Mouse (Mus musculus) heart, embryonic 12.5 days (tissue): ENCODE results near the gene Lax1. TPM values are rescaled to one million over a fixed set of nuclear protein-coding genes. Genes with fewer than 3 reads are reported as not detected.
"Not testable (repeated sequence)": the region's sequence is repeated elsewhere in the genome, so short reads cannot be mapped to it uniquely, and the experiment has no call there.

Experiments used
- ATAC-seq: fragments of 200-750 bp; cut with Nextera tagmentation; 2 replicates; pipeline ENCODE4 v1.8.0; 2017; ENCODE audit warnings: moderate TSS enrichment, moderate library complexity; ENCODE audit not compliant: insufficient number of reproducible peaks, low FRiP score
- H3K27ac ChIP-seq: fragments of 300-500 bp; sonication (generic); 2 replicates; pipeline ENCODE4 v1.5.1; 2016; ENCODE audit warnings: mild to moderate bottlenecking, moderate library complexity; ENCODE audit not compliant: poor library complexity, severe bottlenecking
- H3K27me3 ChIP-seq: fragments of 300-500 bp; sonication (generic); replicated peaks from 2 replicates; pipeline ENCODE4 v1.6.1; 2016; ENCODE audit warnings: mild to moderate bottlenecking, moderate library complexity
- H3K36me3 ChIP-seq: fragments of 300-500 bp; sonication (generic); 2 replicates; pipeline ENCODE4 v1.6.1; 2016; ENCODE audit warnings: mild to moderate bottlenecking, moderate library complexity
- H3K4me1 ChIP-seq: fragments of 300-500 bp; sonication (generic); replicated peaks from 2 replicates; pipeline ENCODE4 v1.6.1; 2016; ENCODE audit warnings: mild to moderate bottlenecking
- H3K4me2 ChIP-seq: fragments of 300-500 bp; sonication (generic); 2 replicates; pipeline ENCODE4 v1.6.1; 2016; ENCODE audit warnings: mild to moderate bottlenecking, moderate library complexity
- H3K4me3 ChIP-seq: fragments of 300-500 bp; sonication (generic); 2 replicates; pipeline ENCODE4 v1.5.1; 2016; ENCODE audit warnings: mild to moderate bottlenecking
- H3K9ac ChIP-seq: fragments of 300-500 bp; sonication (generic); 2 replicates; pipeline ENCODE4 v1.6.1; 2016; ENCODE audit warnings: mild to moderate bottlenecking, moderate library complexity
- H3K9me3 ChIP-seq: fragments of 300-500 bp; sonication (generic); replicated peaks from 2 replicates; pipeline ENCODE4 v1.6.1; 2016; ENCODE audit warnings: mild to moderate bottlenecking, moderate library complexity
- WGBS: fragments of 180-500 bp; shearing (Covaris S2); methylation state at CpG from one replicate; pipeline ENCODE4 v1.1.7; 2016; 5-methylcytosine and 5-hydroxymethylcytosine counted together
- polyA plus RNA-seq: library from polyadenylated mRNA; unstranded; fragments of >200 nt; fragmentation: Nextera tagmentation; extraction: Ambion mirVana; gene quantifications from 2 replicates; pipeline ENCODE4 v1.2.1, GENCODE M21; 2016

Lax1 gene
- polyA plus RNA-seq, 1 experiment from 2014 or later = 0.50 TPM

- no peaks in the 10 kb centered on the region for H3K27me3 ChIP-seq
- H3K36me3 ChIP-seq = peaks cover 66% of the 10 kb centered on the region
- 63% methylated on average over 12 of the region's 12 CpGs for WGBS
- H3K9ac ChIP-seq = no peak overlapping the region
- peaks cover 4% of the 10 kb centered on the region; the same call in 1 of the 2 replicates for H3K4me1 ChIP-seq
- no peak overlapping the region for H3K4me3 ChIP-seq
- no peak for ATAC-seq
- H3K27ac ChIP-seq = no peak overlapping the region
- H3K4me2 ChIP-seq = no peak overlapping the region
- no peaks in the 10 kb centered on the region for H3K9me3 ChIP-seq
Measured at GRCm38 (mm10) chr1:133712288-133713008, 22.5 kb upstream of the Lax1 start.

GRCm38 (mm10) chr1:133711376-133711775 is 21.5 kb upstream of the Lax1 start:
- Histone ChIP-seq H3K9ac (no peak overlapping the region), H3K36me3 (peaks cover 67% of the 10 kb centered on the region), H3K27me3 (no peaks in the 10 kb centered on the region), H3K4me1 (peaks cover 4% of the 10 kb centered on the region; the same call in 1 of the 2 replicates), H3K9me3 (no peaks in the 10 kb centered on the region), H3K27ac (no peak overlapping the region), H3K4me3 (no peak overlapping the region), H3K4me2 (no peak overlapping the region)
- 69% methylated on average over 6 of the region's 6 CpGs for WGBS
- ATAC-seq = no peak

- Histone ChIP-seq H3K27me3 (no peaks in the 10 kb centered on the region), H3K4me2 (no peak overlapping the region), H3K36me3 (peaks cover 72% of the 10 kb centered on the region), H3K9ac (no peak overlapping the region), H3K4me3 (no peak overlapping the region), H3K9me3 (no peaks in the 10 kb centered on the region), H3K27ac (no peak overlapping the region), H3K4me1 (peaks cover 4% of the 10 kb centered on the region; the same call in 1 of the 2 replicates)
- ATAC-seq = no peak
- WGBS = 72% methylated on average over 6 of the region's 6 CpGs
Measured at GRCm38 (mm10) chr1:133710895-133711294, 21.0 kb upstream of the Lax1 start.

GRCm38 (mm10) chr1:133709292-133709691 is 19.4 kb upstream of the Lax1 start:
- WGBS = 84% methylated on average over 3 of the region's 3 CpGs
- H3K4me3 ChIP-seq = no peak overlapping the region
- peaks cover 72% of the 10 kb centered on the region for H3K36me3 ChIP-seq
- H3K4me2 ChIP-seq = no peak overlapping the region
- H3K9me3 ChIP-seq = no peaks in the 10 kb centered on the region
- no peaks in the 10 kb centered on the region for H3K27me3 ChIP-seq
- ATAC-seq = no peak
- H3K27ac ChIP-seq = no peak overlapping the region
- no peak overlapping the region for H3K9ac ChIP-seq
- peaks cover 4% of the 10 kb centered on the region; the same call in 1 of the 2 replicates for H3K4me1 ChIP-seq

- H3K9me3 ChIP-seq, H3K4me1 ChIP-seq, ATAC-seq, H3K27ac ChIP-seq, H3K4me2 ChIP-seq, H3K9ac ChIP-seq, H3K4me3 ChIP-seq, H3K27me3 ChIP-seq: not testable (repeated sequence)
- H3K36me3 ChIP-seq = peaks cover 33% of the 10 kb centered on the region
- WGBS = 22% methylated on average over 1 of the region's 2 CpGs
Measured at GRCm38 (mm10) chr1:133701824-133702223, 11.9 kb upstream of the Lax1 start.

GRCm38 (mm10) chr1:133697935-133698620 is 8.2 kb upstream of the Lax1 start:
- H3K27me3 ChIP-seq = no peaks in the 10 kb centered on the region
- 92% methylated on average over 12 of the region's 12 CpGs for WGBS
- H3K9ac ChIP-seq = no peak overlapping the region
- H3K4me2 ChIP-seq = no peak overlapping the region
- H3K4me3 ChIP-seq = no peak overlapping the region
- H3K27ac ChIP-seq = no peak overlapping the region
- peaks cover 3% of the 10 kb centered on the region; the same call in 1 of the 2 replicates for H3K36me3 ChIP-seq
- no peaks in the 10 kb centered on the region for H3K9me3 ChIP-seq
- ATAC-seq = no peak
- peaks cover 38% of the 10 kb centered on the region for H3K4me1 ChIP-seq

GRCm38 (mm10) chr1:133695901-133696300 is 6.0 kb upstream of the Lax1 start:
- 0 out of 2 replicates have a peak, but pooled peaks cover 2% of the 10 kb centered on the region for H3K36me3 ChIP-seq
- no peak overlapping the region for H3K9ac ChIP-seq
- H3K9me3 ChIP-seq = no peaks in the 10 kb centered on the region
- no peak overlapping the region for H3K4me2 ChIP-seq
- 39% methylated on average over 7 of the region's 7 CpGs for WGBS
- H3K27me3 ChIP-seq = no peaks in the 10 kb centered on the region
- peaks cover 48% of the 10 kb centered on the region for H3K4me1 ChIP-seq
- H3K4me3 ChIP-seq = no peak overlapping the region
- H3K27ac ChIP-seq = peak overlapping the region; percentile 92
- ATAC-seq = peak; percentile 56; the same call in 1 of the 2 replicates

GRCm38 (mm10) chr1:133694876-133695275 is 5.0 kb upstream of the Lax1 start:
- Histone ChIP-seq H3K36me3 (0 out of 2 replicates have a peak, but pooled peaks cover under 1% of the 10 kb centered on the region), H3K27ac (peak overlapping the region; percentile 66), H3K27me3 (no peaks in the 10 kb centered on the region), H3K4me2 (no peak overlapping the region), H3K4me3 (no peak overlapping the region), H3K9me3 (no peaks in the 10 kb centered on the region), H3K4me1 (peaks cover 51% of the 10 kb centered on the region), H3K9ac (no peak overlapping the region)
- 79% methylated on average over 1 of the region's 1 CpGs for WGBS
- ATAC-seq = no peak

- Histone ChIP-seq H3K9ac (no peak overlapping the region), H3K9me3 (no peaks in the 10 kb centered on the region), H3K4me2 (no peak overlapping the region), H3K27ac (peak overlapping the region; percentile 66), H3K4me3 (no peak overlapping the region), H3K27me3 (no peaks in the 10 kb centered on the region), H3K36me3 (no peaks in the 10 kb centered on the region), H3K4me1 (peaks cover 57% of the 10 kb centered on the region)
- ATAC-seq = no peak
- WGBS = 3% methylated on average over 1 of the region's 1 CpGs
Measured at GRCm38 (mm10) chr1:133694301-133694700, 4.4 kb upstream of the Lax1 start.

- 65% methylated on average over 11 of the region's 11 CpGs for WGBS
- ATAC-seq = no peak
- no peaks in the 10 kb centered on the region for H3K9me3 ChIP-seq
Measured at GRCm38 (mm10) chr1:133693536-133694114, 3.7 kb upstream of the Lax1 start.

GRCm38 (mm10) chr1:133692195-133692594 is 2.3 kb upstream of the Lax1 start:
- Histone ChIP-seq H3K4me1 (peaks cover 57% of the 10 kb centered on the region), H3K36me3 (no peaks in the 10 kb centered on the region), H3K27me3 (no peaks in the 10 kb centered on the region), H3K9me3 (no peaks in the 10 kb centered on the region), H3K4me2 (no peak overlapping the region), H3K27ac (no peak overlapping the region), H3K4me3 (no peak overlapping the region), H3K9ac (no peak overlapping the region)
- 34% methylated on average over 4 of the region's 4 CpGs for WGBS
- no peak for ATAC-seq

More at GRCm38 (mm10) chr1:133693536-133694114, 3.7 kb upstream of the Lax1 start:
- H3K27ac ChIP-seq = peak overlapping the region; percentile 66
- H3K4me2 ChIP-seq = no peak overlapping the region
- no peak overlapping the region for H3K4me3 ChIP-seq
- H3K36me3 ChIP-seq = no peaks in the 10 kb centered on the region
- no peaks in the 10 kb centered on the region for H3K27me3 ChIP-seq
- 0 out of 2 replicates have a peak overlapping the region, but pooled peaks have one; percentile 3 for H3K9ac ChIP-seq
- peaks cover 57% of the 10 kb centered on the region for H3K4me1 ChIP-seq
